Mouse (Mus musculus) lung, embryonic 14.5 days (tissue): ENCODE results near the gene Myzap. TPM values are rescaled to one million over a fixed set of nuclear protein-coding genes. Genes with fewer than 3 reads are reported as not detected.

Experiments
- ATAC-seq: fragments of 200-750 bp; cut with Nextera tagmentation; 2 replicates; pipeline ENCODE4 v1.8.0; 2017; ENCODE audit warnings: mild to moderate bottlenecking, moderate TSS enrichment, moderate library complexity; ENCODE audit not compliant: insufficient read depth
- DNase-seq: peaks from one replicate; pipeline ENCODE4 v3.0.0-alpha.2; 2015
- H3K27ac ChIP-seq: fragments of 300-500 bp; sonication (generic); 2 replicates; pipeline ENCODE4 v1.5.1; 2014; ENCODE audit warnings: low read depth, mild to moderate bottlenecking, moderate library complexity
- H3K27me3 ChIP-seq: fragments of 300-500 bp; sonication (generic); 2 replicates; pipeline ENCODE4 v1.6.1; 2014; ENCODE audit warnings: low read length, control low read depth; ENCODE audit not compliant: insufficient read depth
- H3K36me3 ChIP-seq: fragments of 300-500 bp; sonication (generic); 2 replicates; pipeline ENCODE4 v1.6.1; 2014; ENCODE audit warnings: control low read depth; ENCODE audit not compliant: insufficient read depth
- H3K4me1 ChIP-seq: fragments of 300-500 bp; sonication (generic); 2 replicates; pipeline ENCODE4 v1.6.1; 2014; ENCODE audit warnings: antibody characterized with exemption, control low read depth; ENCODE audit not compliant: insufficient read depth
- H3K4me2 ChIP-seq: fragments of 300-500 bp; sonication (generic); 2 replicates; pipeline ENCODE4 v1.6.1; 2014; ENCODE audit warnings: mild to moderate bottlenecking
- H3K4me3 ChIP-seq: fragments of 300-500 bp; sonication (generic); 2 replicates; pipeline ENCODE4 v1.5.1; 2014; ENCODE audit warnings: low read depth, low read length
- H3K9ac ChIP-seq: fragments of 300-500 bp; sonication (generic); 2 replicates; pipeline ENCODE4 v1.6.1; 2014
- H3K9me3 ChIP-seq: fragments of 300-500 bp; sonication (generic); 2 replicates; pipeline ENCODE4 v1.6.1; 2016; ENCODE audit warnings: low read depth, low read length, control low read depth
- CTCF ChIP-seq: IDR thresholded peaks from 2 replicates; pipeline ENCODE4 v1.5.1; 2016; ENCODE audit warnings: antibody characterized with exemption, low read depth
- WGBS: fragments of 180-500 bp; shearing (Covaris S2); extraction: QIAGEN DNeasy Blood & Tissue Kit; methylation state at CpG from one replicate; pipeline ENCODE4 v1.1.7; 2014; 5-methylcytosine and 5-hydroxymethylcytosine counted together
- polyA plus RNA-seq: library from polyadenylated mRNA; unstranded; fragments of >200 nt; fragmentation: Nextera tagmentation; extraction: Ambion mirVana; gene quantifications from 2 replicates; pipeline ENCODE4 v1.2.1, GENCODE M21; 2014

The Myzap gene
- polyA plus RNA-seq, 1 experiment from 2014 or later = 39.0 TPM

DNA sequence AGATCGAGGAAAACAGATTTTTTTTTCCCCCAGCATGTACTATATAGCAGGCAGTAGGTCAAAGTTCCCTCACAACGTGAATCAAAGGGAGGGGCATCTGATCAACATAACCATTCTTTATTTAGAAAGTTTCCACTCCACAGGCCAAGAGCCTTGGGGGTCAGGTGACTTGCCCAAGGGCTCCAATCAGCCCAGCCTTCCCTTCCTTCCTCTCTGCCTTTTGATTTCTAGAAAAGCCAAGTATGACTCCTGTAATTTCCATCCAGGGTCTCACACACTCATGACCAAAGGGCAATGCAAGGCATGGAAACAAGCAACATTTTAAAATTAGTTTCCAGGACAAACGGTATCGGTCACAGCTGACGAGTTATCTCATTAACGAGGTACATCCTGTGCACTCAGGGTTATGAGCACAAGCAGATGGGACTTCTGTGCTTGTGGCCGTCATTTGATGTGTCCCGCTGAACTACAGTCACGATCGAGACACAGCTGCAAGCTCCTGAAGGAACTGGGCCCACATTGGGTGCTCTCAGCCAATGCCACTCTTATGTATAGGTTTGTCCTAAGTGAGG lies 44.4 kb downstream of the Myzap start:
- WGBS = 79% methylated on average over 10 of the region's 10 CpGs
- no peaks in the 10 kb centered on the region; the same call in 1 of the 2 replicates for H3K4me1 ChIP-seq
- DNase-seq (no peak), ATAC-seq (no peak)
- no peak overlapping the region for H3K9ac ChIP-seq
- H3K9me3 ChIP-seq = no peaks in the 10 kb centered on the region
- peaks cover 2% of the 10 kb centered on the region; the same call in 1 of the 2 replicates for H3K36me3 ChIP-seq
- no peak overlapping the region for H3K4me2 ChIP-seq
- no peak for TF ChIP-seq CTCF
- H3K27me3 ChIP-seq = no peaks in the 10 kb centered on the region
- no peak overlapping the region for H3K27ac ChIP-seq
- no peak overlapping the region for H3K4me3 ChIP-seq

DNA sequence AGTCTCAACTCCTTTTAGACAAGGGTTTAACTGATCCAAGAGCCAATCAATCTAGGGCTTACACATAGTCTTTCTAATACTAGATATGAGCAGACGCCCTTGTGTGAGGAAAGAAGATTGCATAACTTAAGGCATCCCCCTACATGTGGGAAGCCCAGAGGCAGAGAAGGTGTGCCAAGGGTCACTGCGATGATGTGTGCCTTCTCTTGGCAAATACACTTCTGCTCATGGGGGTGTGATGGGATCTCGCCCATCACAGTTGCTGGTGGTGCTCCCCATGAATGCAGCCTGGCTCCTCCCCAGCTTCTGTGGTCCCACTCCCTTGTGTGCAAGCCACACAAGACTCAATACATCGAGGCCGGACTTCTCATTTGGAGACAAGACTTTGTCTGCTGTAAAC lies 47.3 kb downstream of the Myzap start:
- DNase-seq (no peak), ATAC-seq (no peak)
- H3K9me3 ChIP-seq = no peaks in the 10 kb centered on the region
- WGBS = 71% methylated on average over 5 of the region's 5 CpGs
- no peak overlapping the region for H3K4me2 ChIP-seq
- H3K4me3 ChIP-seq = no peak overlapping the region
- H3K36me3 ChIP-seq = peaks cover 2% of the 10 kb centered on the region; the same call in 1 of the 2 replicates
- TF ChIP-seq CTCF = no peak
- no peaks in the 10 kb centered on the region; the same call in 1 of the 2 replicates for H3K4me1 ChIP-seq
- no peaks in the 10 kb centered on the region for H3K27me3 ChIP-seq
- no peak overlapping the region for H3K9ac ChIP-seq
- no peak overlapping the region for H3K27ac ChIP-seq

DNA sequence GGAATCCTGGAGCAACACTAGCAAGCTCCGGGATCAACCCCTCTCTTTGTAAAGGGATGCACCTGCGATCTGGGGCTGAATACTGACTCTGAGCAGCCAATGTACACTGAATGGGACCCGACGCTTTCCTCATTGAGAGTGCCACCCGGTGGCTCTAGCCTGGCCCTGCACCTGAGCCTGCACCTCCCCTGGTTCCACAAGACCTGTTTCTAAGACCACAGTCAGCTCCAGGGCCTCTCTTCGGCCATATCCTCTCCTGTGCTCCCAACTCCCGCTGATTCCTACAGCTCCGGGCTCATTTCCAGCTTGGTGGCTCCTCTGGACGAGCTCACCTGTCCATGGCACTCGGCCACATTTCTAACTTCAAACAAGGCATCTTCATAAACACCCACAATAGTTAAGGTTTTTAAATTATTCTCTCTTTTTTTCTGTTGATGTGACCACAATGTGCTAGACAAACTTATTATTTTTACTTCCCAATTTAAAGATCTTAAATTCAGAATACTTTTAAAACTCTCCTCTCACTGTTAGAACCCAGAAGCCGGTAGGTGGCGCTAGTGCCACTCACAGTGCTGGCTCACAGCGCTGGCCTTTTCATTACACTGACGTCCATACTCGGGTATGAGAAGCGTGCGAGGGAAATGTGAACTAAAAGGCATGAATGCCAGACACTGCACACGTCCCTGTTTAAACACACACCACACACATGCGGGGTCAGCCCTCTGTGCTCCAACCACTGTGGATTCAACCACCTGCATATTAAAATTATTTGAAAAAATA lies 48.5 kb downstream of the Myzap start:
- TF ChIP-seq CTCF = peak; percentile 82
- Histone ChIP-seq H3K4me1 (no peaks in the 10 kb centered on the region; the same call in 1 of the 2 replicates), H3K4me3 (no peak overlapping the region), H3K9ac (no peak overlapping the region), H3K27me3 (no peaks in the 10 kb centered on the region), H3K4me2 (no peak overlapping the region), H3K9me3 (no peaks in the 10 kb centered on the region), H3K27ac (peak overlapping the region; percentile 9; the same call in 1 of the 2 replicates), H3K36me3 (peaks cover 2% of the 10 kb centered on the region; the same call in 1 of the 2 replicates)
- 17% methylated on average over 19 of the region's 19 CpGs for WGBS
- peak; percentile 97 for DNase-seq
- ATAC-seq = peak; percentile 76

DNA sequence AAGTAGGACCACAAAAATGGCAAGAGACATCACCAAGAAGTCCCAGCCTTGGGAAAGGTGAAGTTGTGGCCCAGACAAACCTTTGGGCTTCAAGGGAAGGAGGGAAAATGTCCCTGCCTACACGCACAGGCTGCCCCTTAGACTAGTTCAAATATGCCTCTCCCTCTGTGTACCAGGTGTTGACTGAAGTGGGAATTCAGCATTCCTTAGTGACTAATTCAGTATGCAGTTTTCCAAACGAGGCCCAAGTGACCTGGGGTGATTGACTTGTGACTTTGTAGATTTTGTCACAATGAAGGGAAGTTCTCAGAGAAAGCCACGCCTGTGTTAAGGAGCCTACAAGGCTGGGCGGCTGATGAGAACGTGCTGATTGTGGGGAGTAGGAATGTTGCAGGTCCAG lies 49.9 kb downstream of the Myzap start:
- ATAC-seq (peak; percentile 62; the same call in 1 of the 2 replicates), DNase-seq (peak; percentile 73)
- 45% methylated on average over 5 of the region's 5 CpGs for WGBS
- Histone ChIP-seq H3K4me1 (no peaks in the 10 kb centered on the region; the same call in 1 of the 2 replicates), H3K36me3 (no peaks in the 10 kb centered on the region), H3K4me3 (no peak overlapping the region), H3K9ac (no peak overlapping the region), H3K27me3 (no peaks in the 10 kb centered on the region), H3K9me3 (no peaks in the 10 kb centered on the region), H3K4me2 (no peak overlapping the region), H3K27ac (peak overlapping the region; percentile 48; the same call in 1 of the 2 replicates)
- TF ChIP-seq CTCF = no peak

DNA sequence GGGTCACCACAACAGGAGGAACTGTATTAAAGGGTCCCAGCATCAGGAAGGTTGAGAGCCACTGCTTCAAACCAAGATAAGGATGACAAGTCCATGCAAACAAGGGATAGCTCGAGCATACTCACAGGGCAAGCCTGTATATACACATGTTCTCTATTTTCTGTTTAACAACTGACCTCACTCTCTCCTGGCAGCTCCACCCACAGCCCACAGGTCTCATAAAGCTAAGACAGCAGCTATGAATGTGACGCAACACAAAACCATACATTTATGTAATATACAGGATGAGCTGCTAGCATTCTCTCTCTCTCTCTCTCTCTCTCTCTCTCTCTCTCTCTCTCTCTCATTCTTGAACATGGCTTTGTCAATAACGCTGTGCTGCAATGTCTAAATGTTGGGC lies 51.4 kb downstream of the Myzap start:
- no peaks in the 10 kb centered on the region for H3K9me3 ChIP-seq
- H3K4me1 ChIP-seq = no peaks in the 10 kb centered on the region; the same call in 1 of the 2 replicates
- no peak for ATAC-seq
- DNase-seq = no peak
- WGBS = 57% methylated on average over 3 of the region's 3 CpGs
- H3K27ac ChIP-seq = no peak overlapping the region
- TF ChIP-seq CTCF = no peak
- no peaks in the 10 kb centered on the region for H3K27me3 ChIP-seq
- H3K36me3 ChIP-seq = no peaks in the 10 kb centered on the region
- H3K4me3 ChIP-seq = no peak overlapping the region
- no peak overlapping the region for H3K4me2 ChIP-seq
- H3K9ac ChIP-seq = no peak overlapping the region

DNA sequence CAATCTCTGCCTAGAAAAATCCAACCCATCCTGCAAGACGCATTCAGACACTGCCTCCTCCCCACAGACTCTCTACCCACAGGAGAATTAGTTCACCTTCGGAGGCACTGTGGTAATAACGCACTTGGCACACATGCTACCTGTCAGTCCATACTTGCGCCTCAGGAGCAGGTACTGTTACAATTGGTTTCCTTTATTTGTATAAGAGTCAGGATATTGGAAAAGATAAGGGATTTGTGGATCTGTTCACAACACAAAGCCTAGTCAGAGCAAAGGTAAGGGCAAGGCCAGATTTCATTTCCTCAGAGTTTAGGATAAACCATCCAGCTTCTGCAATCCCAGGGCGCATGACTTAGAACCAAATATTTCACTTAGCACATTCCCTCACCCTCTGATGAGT lies 56.4 kb downstream of the Myzap start:
- no peak overlapping the region for H3K9ac ChIP-seq
- H3K27ac ChIP-seq = no peak overlapping the region
- no peaks in the 10 kb centered on the region for H3K4me1 ChIP-seq
- ATAC-seq (no peak), DNase-seq (no peak)
- H3K27me3 ChIP-seq = no peaks in the 10 kb centered on the region
- no peak for TF ChIP-seq CTCF
- no peaks in the 10 kb centered on the region for H3K9me3 ChIP-seq
- H3K4me3 ChIP-seq = no peak overlapping the region
- WGBS = 75% methylated on average over 5 of the region's 5 CpGs
- no peaks in the 10 kb centered on the region for H3K36me3 ChIP-seq
- H3K4me2 ChIP-seq = no peak overlapping the region

DNA sequence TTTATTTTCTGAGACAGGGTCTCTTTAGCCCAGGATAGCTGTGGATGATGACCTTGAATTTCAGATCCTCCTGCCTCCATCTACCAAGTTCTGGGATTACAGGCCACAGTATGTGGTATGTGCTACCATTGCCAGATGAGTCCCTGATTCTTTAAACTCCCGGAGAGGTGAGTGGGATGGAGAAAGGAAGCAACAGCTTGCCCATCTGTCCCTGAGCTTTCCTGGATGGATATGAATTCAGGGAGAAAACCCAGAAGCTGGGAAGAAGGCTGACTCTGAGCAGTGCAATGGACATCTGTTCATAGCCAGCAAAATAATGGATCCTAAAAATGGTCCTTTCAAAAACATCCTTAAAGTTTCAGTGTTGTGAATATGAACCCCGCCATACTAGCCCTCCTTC lies 57.1 kb downstream of the Myzap start:
- Histone ChIP-seq H3K27ac (no peak overlapping the region), H3K4me1 (no peaks in the 10 kb centered on the region), H3K9me3 (no peaks in the 10 kb centered on the region), H3K36me3 (no peaks in the 10 kb centered on the region), H3K4me3 (no peak overlapping the region), H3K9ac (no peak overlapping the region), H3K27me3 (no peaks in the 10 kb centered on the region), H3K4me2 (no peak overlapping the region)
- ATAC-seq (no peak), DNase-seq (no peak)
- 85% methylated on average over 2 of the region's 2 CpGs for whole genome bisulfite sequencing
- TF ChIP-seq CTCF = no peak
